Mouse (Mus musculus): ENCODE measurements around the gene Yrdc. TPM values are rescaled to one million over a fixed set of nuclear protein-coding genes. Genes with fewer than 3 reads are reported as not detected.

Yrdc gene
- 10 to 100 TPM; 17.5 to 17.9 TPM for total RNA-seq (2021)
- long read RNA-seq, experiment 1, transcript Yrdc-201 (5 exons, 1,634 nt), result major isoform, 47 of 50 reads
- long read RNA-seq, experiment 1, partial matches to known transcripts, result 0 of 50 reads
- long read RNA-seq, experiment 1, other reads (novel, unspliced or antisense), result 1 of 50 reads
- long read RNA-seq, experiment 2, transcript Yrdc-201 (5 exons, 1,634 nt), result major isoform, 38 of 39 reads
- long read RNA-seq, experiment 2, partial matches to known transcripts, result 0 of 39 reads
- long read RNA-seq, experiment 2, other reads (novel, unspliced or antisense), result 0 of 39 reads

- intact Hi-C loops (cut with DNase I), result loop anchor here (5.0 to 10.0 kb wide), 2 partner anchors 87 to 214 kb away; partner anchors contain the start of genes 9930104L06Rik, Cdca8, Dnali1 and Snip1
- peak; percentile 96 for DNase-seq
Observed at GRCm38 (mm10) chr4:124850261-124850913, at the start of gene Yrdc. Gene Yrdc, plus strand, starts transcription at chr4:124850679.

DNA sequence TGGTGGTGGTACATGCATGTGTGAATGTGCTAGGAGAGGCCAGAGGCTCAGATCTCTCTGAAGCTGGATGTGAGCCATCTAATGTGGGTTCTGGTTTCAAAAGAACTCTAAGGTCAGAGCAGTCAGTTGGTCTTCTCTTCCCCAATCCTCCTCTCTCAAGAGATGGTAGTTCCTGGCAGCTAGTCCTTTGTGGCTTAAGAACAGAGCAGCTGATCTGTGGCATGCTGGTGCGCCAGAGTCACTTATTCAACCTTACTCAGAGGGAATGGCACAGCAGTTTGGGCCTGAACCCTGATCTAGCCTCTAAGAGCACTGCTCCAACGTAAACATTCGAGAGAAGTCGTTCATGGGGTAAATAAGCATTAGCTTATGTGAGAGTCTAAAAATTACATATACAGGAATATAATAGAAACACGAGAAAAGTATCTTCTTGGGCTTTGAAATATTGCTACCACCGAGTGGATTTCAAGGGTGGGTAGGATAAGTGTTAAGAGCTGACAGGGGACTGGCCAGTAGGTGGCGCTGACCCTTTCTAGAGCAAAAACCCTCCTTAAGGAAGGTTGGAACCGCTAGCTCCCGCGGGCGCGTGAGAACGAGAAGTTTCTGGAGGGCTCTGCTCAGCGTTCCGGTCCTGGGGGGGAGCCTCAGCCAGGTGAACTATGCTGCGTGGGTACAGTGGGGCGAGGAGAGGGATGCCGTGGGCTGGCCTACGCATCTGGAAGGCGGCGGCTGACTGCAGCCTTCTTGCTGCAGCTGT lies 48.7 kb upstream of the Yrdc start, which contains the start of gene Mtf1:
Mtf1 (plus strand) TSS at position 553 of the 757 bp plus-strand sequence.
- intact Hi-C loops (cut with DNase I), result loop anchor here (1.0 to 10.0 kb wide), 4 partner anchors 46 to 133 kb away; partner anchors contain the start of genes 9930104L06Rik and Cdca8
- DNase-seq, result peak; percentile 88 to 92

GRCm38 (mm10) chr4:124802309-124803260 lies 47.9 kb upstream of the Yrdc start:
- DNase-seq, result peak; percentile 96 to 99
- intact Hi-C loops (cut with DNase I), result loop anchor here (1.0 to 10.0 kb wide), 4 partner anchors 45 to 132 kb away; partner anchors contain the start of genes 9930104L06Rik and Cdca8

GRCm38 (mm10) chr4:124803406-124803805 lies 47.1 kb upstream of the Yrdc start:
- DNase-seq, result no peak
- intact Hi-C loops (cut with DNase I), result loop anchor here (5.0 to 10.0 kb wide), 3 partner anchors 51 to 131 kb away; partner anchors contain the start of genes 9930104L06Rik and Cdca8

GRCm38 (mm10) chr4:124808511-124808910 lies 42.0 kb upstream of the Yrdc start:
- DNase-seq, result peak in 1 of 2 experiments; percentile 3
- intact Hi-C loops (cut with DNase I), result loop anchor here (10.0 kb wide), 1 partner anchor 126 kb away; the partner anchor contains the start of genes 9930104L06Rik and Cdca8

- intact Hi-C loops (cut with DNase I), result loop anchor here (10.0 kb wide), 1 partner anchor 125 kb away; the partner anchor contains the start of genes 9930104L06Rik and Cdca8
- DNase-seq, result no peak
Observed at GRCm38 (mm10) chr4:124809136-124809883, 41.2 kb upstream of the Yrdc start.

GRCm38 (mm10) chr4:124810056-124810455 lies 40.4 kb upstream of the Yrdc start:
- DNase-seq, result no peak
- intact Hi-C loops (cut with DNase I), result no loop called here

DNA sequence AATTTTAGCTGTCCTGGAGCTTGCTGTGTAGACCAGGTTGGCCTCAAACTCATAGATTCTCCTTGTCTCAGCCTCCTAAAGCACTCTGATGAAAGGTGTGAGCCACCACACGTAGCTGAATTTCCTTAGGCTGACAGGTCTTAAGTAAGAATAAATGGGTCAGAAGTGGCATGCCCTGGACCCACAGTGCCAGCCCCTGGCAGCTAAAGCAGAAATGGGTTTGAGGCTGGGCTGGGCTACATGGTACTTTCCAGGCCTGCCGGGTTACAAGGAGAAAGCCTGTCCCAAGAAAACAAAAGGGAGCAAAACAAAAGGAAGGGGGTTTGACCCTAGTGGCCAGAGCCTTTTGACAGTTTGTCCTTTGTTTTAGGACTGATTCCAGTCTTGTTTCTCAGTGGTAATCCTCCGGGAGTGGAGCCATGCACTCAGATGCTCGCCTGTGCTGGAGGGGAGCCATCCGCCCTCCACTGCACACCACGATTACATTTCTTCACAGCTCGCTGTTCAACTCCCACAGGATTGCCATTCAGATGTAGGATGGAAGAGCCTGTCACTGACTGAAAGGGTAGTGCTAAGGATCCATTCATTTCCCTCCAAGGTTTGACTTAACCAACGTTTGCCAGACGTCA lies 39.0 kb upstream of the Yrdc start:
- DNase-seq, result peak in 1 of 2 experiments; percentile 5
- intact Hi-C loops (cut with DNase I), result no loop called here

GRCm38 (mm10) chr4:124815901-124816300 lies 34.6 kb upstream of the Yrdc start:
- peak in 1 of 2 experiments; percentile 25 for DNase-seq
- intact Hi-C loops (cut with DNase I), result no loop called here

DNA sequence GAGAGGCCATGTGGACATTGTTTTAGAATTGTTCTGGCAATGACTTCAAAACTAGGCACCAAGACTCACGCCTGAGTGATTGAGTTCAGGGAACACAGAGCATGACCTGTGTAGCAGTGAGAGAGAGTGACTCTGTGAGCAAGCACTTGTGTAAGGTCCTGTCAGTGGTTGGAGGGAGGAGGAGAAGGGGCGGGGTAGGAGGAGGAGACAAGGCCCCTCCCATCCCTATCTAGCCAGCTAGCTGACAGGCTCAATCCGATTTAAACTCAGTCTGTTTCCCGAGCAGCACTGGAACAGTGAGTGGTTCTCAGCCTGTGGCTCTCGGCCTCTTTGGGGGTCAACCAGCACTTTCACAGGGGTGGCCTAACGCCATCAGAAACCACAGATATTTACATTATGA lies 32.7 kb upstream of the Yrdc start:
- intact Hi-C loops (cut with DNase I), result no loop called here
- DNase-seq, result peak; percentile 34 to 57

GRCm38 (mm10) chr4:124818832-124819231 lies 31.6 kb upstream of the Yrdc start:
- intact Hi-C loops (cut with DNase I), result no loop called here
- no peak for DNase-seq

DNA sequence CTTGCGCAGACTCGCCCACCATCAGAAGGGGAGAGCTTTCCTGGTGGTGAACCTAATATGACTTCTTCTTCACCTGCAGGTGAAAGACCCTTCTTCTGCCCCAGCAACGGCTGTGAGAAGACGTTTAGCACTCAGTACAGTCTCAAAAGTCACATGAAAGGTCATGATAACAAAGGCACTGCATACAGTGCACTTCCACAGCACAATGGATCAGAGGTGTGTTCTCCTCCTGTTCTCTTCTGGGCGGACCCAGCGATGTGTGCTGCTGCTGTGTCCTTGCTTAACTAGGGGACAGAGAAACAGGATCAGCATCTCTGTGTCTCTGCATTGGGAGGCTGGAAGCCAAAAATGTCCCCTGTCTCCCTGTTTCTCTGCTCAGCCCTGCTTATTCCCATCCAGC lies 25.5 kb upstream of the Yrdc start:
- intact Hi-C loops (cut with DNase I), result no loop called here
- no peak for DNase-seq

DNA sequence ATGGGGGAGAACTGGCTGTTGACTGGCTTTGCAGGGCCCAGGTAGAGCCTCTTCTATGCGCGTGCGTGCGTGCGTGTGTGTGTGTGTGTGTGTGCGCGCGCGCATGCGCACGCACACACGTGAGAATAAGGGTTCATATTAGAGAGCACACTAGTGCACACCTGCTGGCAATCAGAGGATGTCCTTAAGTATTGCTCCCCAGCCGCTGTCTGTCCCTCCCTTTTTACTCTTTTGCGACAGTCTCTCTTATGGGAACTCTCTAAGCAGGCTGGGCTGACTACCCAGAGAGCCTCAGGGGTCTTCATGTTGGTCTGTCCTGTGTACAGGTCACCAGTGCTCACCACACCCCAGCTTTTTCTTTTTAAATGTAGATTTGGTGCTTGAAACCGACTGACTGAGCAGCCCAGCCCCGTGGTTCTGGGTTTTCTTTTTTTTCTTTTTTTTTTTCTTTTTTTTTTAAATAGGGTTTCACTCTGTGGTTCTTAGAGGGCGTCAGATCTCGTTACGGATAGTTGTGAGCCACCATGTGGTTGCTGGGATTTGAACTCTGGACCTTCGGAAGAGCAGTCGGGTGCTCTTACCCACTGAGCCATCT lies 25.0 kb upstream of the Yrdc start:
- intact Hi-C loops (cut with DNase I), result no loop called here
- DNase-seq, result no peak

GRCm38 (mm10) chr4:124829671-124830070 lies 20.8 kb upstream of the Yrdc start:
- no peak for DNase-seq
- intact Hi-C loops (cut with DNase I), result no loop called here

DNA sequence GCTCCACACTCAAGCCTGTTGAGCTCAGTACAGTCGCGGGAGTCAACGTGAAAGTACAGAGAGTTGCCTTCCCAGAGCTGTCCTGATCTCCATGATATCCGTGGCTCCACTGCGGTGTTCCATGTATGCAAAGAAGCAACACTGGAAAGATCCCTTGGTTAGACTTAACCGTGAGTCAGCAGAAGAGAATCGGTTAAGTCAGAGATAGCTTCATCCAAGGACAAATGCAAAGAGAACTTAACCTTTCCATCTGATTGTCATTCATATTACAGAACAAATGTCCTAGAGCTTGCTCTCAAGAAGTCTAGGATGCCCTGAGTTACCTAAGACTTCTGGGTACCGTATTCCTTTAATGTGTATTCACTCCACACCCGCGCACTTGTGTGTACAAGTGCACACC lies 17.7 kb upstream of the Yrdc start:
- no peak for DNase-seq
- intact Hi-C loops (cut with DNase I), result no loop called here

DNA sequence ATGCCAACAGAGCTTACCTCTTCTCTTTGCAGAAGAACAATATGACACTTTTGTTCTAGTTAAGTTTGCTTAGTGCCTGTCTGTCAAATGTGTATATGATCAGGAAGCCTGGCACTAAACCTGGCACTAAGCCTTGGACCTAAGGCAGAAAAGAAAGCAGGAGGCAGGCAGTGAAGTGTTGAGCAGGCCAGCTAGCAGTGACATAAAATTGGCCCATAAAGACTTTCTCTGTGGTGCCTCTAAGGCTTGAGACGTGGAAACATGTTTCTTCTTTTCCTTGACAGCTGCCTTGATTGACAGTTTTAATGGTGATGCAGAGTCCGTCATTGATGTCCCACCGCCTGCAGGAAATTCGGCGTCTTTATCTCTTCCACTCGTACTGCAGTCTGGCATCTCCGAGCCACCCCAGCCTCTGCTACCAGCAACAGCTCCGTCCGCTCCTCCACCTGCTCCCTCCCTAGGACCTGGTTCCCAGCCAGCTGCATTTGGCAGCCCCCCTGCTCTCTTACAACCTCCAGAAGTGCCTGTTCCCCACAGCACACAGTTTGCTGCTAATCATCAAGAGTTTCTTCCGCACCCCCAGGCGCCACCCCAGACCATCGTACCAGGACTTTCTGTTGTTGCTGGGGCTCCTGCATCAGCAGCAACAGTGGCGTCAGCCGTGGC lies 12.3 kb upstream of the Yrdc start:
- intact Hi-C loops (cut with DNase I), result no loop called here
- DNase-seq, result no peak

DNA sequence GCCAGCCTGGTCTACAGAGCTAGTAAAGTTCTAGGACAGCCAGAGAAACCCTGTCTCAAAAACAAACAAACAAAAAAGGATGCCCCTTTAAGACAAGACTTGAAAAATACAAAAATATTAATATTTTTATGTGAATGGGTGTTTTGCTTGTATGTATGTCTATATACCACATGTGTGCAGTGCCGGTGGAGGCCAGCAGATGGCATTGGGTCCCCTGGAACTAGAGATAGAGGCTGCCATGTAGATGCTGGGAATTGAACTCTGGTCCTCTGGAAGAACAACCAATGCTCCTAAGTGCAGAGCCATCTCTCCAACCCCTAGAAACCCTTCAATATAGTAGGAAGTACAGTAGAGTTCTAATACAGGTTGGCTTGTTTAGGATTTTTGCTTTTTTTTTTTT lies 9.5 kb upstream of the Yrdc start:
- DNase-seq, result no peak
- intact Hi-C loops (cut with DNase I), result no loop called here
